Mouse (Mus musculus) common myeloid progenitor, adult 5-6 weeks (primary cell): ENCODE measurements around the gene Slit3. TPM values are rescaled to one million over a fixed set of nuclear protein-coding genes. Genes with fewer than 3 reads are reported as not detected.

Source experiments
- ATAC-seq: replicated peaks from 2 replicates; pipeline ENCODE4 v1.8.0; 2016; ENCODE audit warnings: low read depth, mild to moderate bottlenecking, moderate TSS enrichment, inconsistent platforms; ENCODE audit not compliant: poor library complexity, severe bottlenecking
- total RNA-seq: library from RNA; stranded (forward); fragments of 200-1000, 187-1606 nt; gene quantifications from 2 replicates; pipeline ENCODE4 v1.2.3, GENCODE M21; 2017

Slit3 gene
- total RNA-seq, 1 experiment from 2014 or later = not detected

GRCm38 (mm10) chr11:35596064-35596463 lies 475.0 kb downstream of the Slit3 start:
- ATAC-seq = no peak

GRCm38 (mm10) chr11:35597882-35598281 lies 476.9 kb downstream of the Slit3 start:
- no peak for ATAC-seq

GRCm38 (mm10) chr11:35598732-35599131 lies 477.7 kb downstream of the Slit3 start:
- ATAC-seq = no peak

GRCm38 (mm10) chr11:35601652-35602240 lies 480.7 kb downstream of the Slit3 start:
- ATAC-seq = no peak

GRCm38 (mm10) chr11:35602586-35602985 lies 481.6 kb downstream of the Slit3 start:
- no peak for ATAC-seq

GRCm38 (mm10) chr11:35603946-35604345 lies 482.9 kb downstream of the Slit3 start:
- no peak for ATAC-seq

- no peak for ATAC-seq
These were observed 484.1 kb downstream of the Slit3 start for GRCm38 (mm10) chr11:35604848-35605790.

GRCm38 (mm10) chr11:35607191-35607590 lies 486.2 kb downstream of the Slit3 start:
- ATAC-seq = no peak

GRCm38 (mm10) chr11:35608794-35609193 lies 487.8 kb downstream of the Slit3 start:
- ATAC-seq = no peak

GRCm38 (mm10) chr11:35612262-35612896 lies 491.4 kb downstream of the Slit3 start:
- ATAC-seq = no peak

GRCm38 (mm10) chr11:35614530-35614929 lies 493.5 kb downstream of the Slit3 start:
- ATAC-seq = no peak

- ATAC-seq = no peak
These were observed 498.4 kb downstream of the Slit3 start for GRCm38 (mm10) chr11:35619421-35619820.

GRCm38 (mm10) chr11:35622736-35623135 lies 501.7 kb downstream of the Slit3 start:
- no peak for ATAC-seq

- no peak for ATAC-seq
These were observed 503.7 kb downstream of the Slit3 start for GRCm38 (mm10) chr11:35624515-35625270.

- no peak for ATAC-seq
These were observed 504.6 kb downstream of the Slit3 start for GRCm38 (mm10) chr11:35625576-35625975.

GRCm38 (mm10) chr11:35626161-35626885 lies 505.3 kb downstream of the Slit3 start:
- ATAC-seq = no peak

- ATAC-seq = peak; percentile 88
These were observed 506.8 kb downstream of the Slit3 start for GRCm38 (mm10) chr11:35627815-35628214.

- ATAC-seq = peak; percentile 23; the same call in 1 of the 2 replicates
These were observed 511.2 kb downstream of the Slit3 start for GRCm38 (mm10) chr11:35632262-35632661.

GRCm38 (mm10) chr11:35637102-35637501 lies 516.1 kb downstream of the Slit3 start:
- no peak for ATAC-seq
